Mouse (Mus musculus) liver, embryonic 13.5 days (tissue): ENCODE results near the gene Zfp784. TPM values are rescaled to one million over a fixed set of nuclear protein-coding genes. Genes with fewer than 3 reads are reported as not detected.

Source experiments
- polyA plus RNA-seq: library from polyadenylated mRNA; unstranded; fragments of >200 nt; fragmentation: Nextera tagmentation; extraction: Ambion mirVana; gene quantifications from 2 replicates; pipeline ENCODE4 v1.2.1, GENCODE M21; 2015

Gene Zfp784
- polyA plus RNA-seq, 1 experiment from 2014 or later = 0.93 TPM

Other genes starting within 250 kb of the Zfp784 start
- 13.7 and 14.6 TPM in 2 replicates for gene Tmem238, start 248.8 kb downstream of the Zfp784 start, polyA plus RNA-seq
- 242 and 279 TPM in 2 replicates for gene Rpl28, start 245.6 kb downstream of the Zfp784 start, polyA plus RNA-seq
- 282 and 292 TPM in 2 replicates for gene Ube2s, start 225.9 kb downstream of the Zfp784 start, polyA plus RNA-seq
- not detected in 2 replicates for gene Shisa7, start 193.8 kb downstream of the Zfp784 start, polyA plus RNA-seq
- gene Isoc2b, start 168.2 kb downstream of the Zfp784 start, polyA plus RNA-seq = 3.1 and 3.8 TPM in 2 replicates
- gene Isoc2a, start 161.3 kb downstream of the Zfp784 start, polyA plus RNA-seq = 0.45 and 0.52 TPM in 2 replicates
- 0.07 TPM in 1 of 2 replicates, not detected in the other for gene Gm36210, start 131.9 kb downstream of the Zfp784 start, polyA plus RNA-seq
- 1.4 and 1.6 TPM in 2 replicates for gene Zfp628, start 123.2 kb downstream of the Zfp784 start, polyA plus RNA-seq
- 0.57 and 0.67 TPM in 2 replicates for gene Nat14, start 116.4 kb downstream of the Zfp784 start, polyA plus RNA-seq
- gene Ssc5d, start 112.7 kb downstream of the Zfp784 start, polyA plus RNA-seq = 0.03 and 0.09 TPM in 2 replicates
- not detected in 2 replicates for gene Sbk2, start 74.0 kb downstream of the Zfp784 start, polyA plus RNA-seq
- not detected in 2 replicates for gene Sbk3, start 67.3 kb downstream of the Zfp784 start, polyA plus RNA-seq
- 4.0 TPM in 2 replicates for gene Zfp579, start 42.3 kb downstream of the Zfp784 start, polyA plus RNA-seq
- 9.8 and 10.0 TPM in 2 replicates for gene Zfp524, start 24.0 kb downstream of the Zfp784 start, polyA plus RNA-seq
- 15.8 and 18.7 TPM in 2 replicates for gene Fiz1, start 23.7 kb downstream of the Zfp784 start, polyA plus RNA-seq
- gene Gm44973, start 22.9 kb downstream of the Zfp784 start, polyA plus RNA-seq = 1.1 and 1.5 TPM in 2 replicates
- 1.4 TPM in 2 replicates for gene Zfp865, start 18.1 kb downstream of the Zfp784 start, polyA plus RNA-seq
- 0.84 and 1.4 TPM in 2 replicates for gene Ccdc106, start 17.9 kb downstream of the Zfp784 start, polyA plus RNA-seq
- gene 4632433K11Rik, start 4.3 kb downstream of the Zfp784 start, polyA plus RNA-seq = 0.09 TPM in 1 of 2 replicates, not detected in the other
- gene Zfp580, start 13.1 kb upstream of the Zfp784 start, polyA plus RNA-seq = 2.2 and 2.7 TPM in 2 replicates
- gene U2af2, start 23.7 kb upstream of the Zfp784 start, polyA plus RNA-seq = 79.1 and 83.0 TPM in 2 replicates
- 45.6 and 48.2 TPM in 2 replicates for gene Epn1, start 41.8 kb upstream of the Zfp784 start, polyA plus RNA-seq
- gene Rfpl4, start 78.5 kb upstream of the Zfp784 start, polyA plus RNA-seq = not detected in 2 replicates
- gene Rasl2-9, start 87.5 kb upstream of the Zfp784 start, polyA plus RNA-seq = 0.19 and 0.24 TPM in 2 replicates
- not detected in 2 replicates for gene Vmn1r55, start 111.2 kb upstream of the Zfp784 start, polyA plus RNA-seq
- gene Vmn1r56, start 158.3 kb upstream of the Zfp784 start, polyA plus RNA-seq = not detected in 2 replicates
- not detected in 2 replicates for gene Vmn1r57, start 180.0 kb upstream of the Zfp784 start, polyA plus RNA-seq